Comparison of ENCODE assay signal across 8 mouse cellular contexts in the genomic region with DNA sequence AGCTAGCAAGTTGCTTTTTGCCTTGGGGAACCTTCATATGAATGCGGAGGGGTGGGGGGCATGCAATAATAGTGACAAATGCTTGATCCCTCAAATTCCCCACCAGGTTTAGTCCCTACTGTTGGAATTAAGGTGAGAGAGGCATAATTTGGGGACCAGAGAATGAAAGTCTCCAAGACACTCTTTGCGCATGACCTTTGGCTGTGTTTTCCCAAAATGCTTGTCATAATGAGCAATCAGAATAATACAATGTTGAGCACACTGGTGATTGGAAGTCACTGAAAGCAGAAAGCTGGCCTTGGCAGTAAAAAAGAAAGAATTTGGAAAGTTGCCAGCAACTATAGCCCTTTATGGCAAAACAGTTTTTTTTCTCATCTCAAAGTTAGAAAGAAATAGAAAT. TPM values are rescaled to one million over a fixed set of nuclear protein-coding genes. Genes with fewer than 3 reads are reported as not detected.
DNase-seq lines count a peak whose midpoint lies in the region; ATAC-seq and TF ChIP-seq lines count a peak whose summit lies in the region.
"Had no signal": no experiment of that assay in that cellular context is flagged by ENCODE, and none has a peak within 500 bp of the region (broad histone marks: within the 10 kb centered on the region; RNA-seq: fewer than 3 reads in every experiment).

No protein-coding gene starts in this region.

- 75% methylated on average over 2 of the region's 2 CpGs for WGBS in lung, embryonic 15.5 days
- WGBS in forebrain, embryonic 12.5 days, result 63% methylated on average over 2 of the region's 2 CpGs
- whole genome bisulfite sequencing in limb, embryonic 14.5 days, result 57% methylated on average over 2 of the region's 2 CpGs
- 72% methylated on average over 2 of the region's 2 CpGs for WGBS in stomach, postnatal 0 days

- no peak for DNase-seq in lung, postnatal 4 days
- peak; percentile 36 for DNase-seq in limb, embryonic 14.5 days (ENCODE audit: low spot score)
- no peak for DNase-seq in stomach, postnatal 0 days (ENCODE audit: low spot score)
- DNase-seq in left cerebral cortex, adult 11 months (ENCODE audit: low spot score), result no peak

- H3K27ac ChIP-seq in lung, embryonic 15.5 days, result no peak overlapping the region
- no peak overlapping the region for H3K27ac ChIP-seq in forebrain, embryonic 12.5 days
- H3K27ac ChIP-seq in limb, embryonic 14.5 days (replicated peaks; ENCODE audit: low read depth, low read length), result no peak overlapping the region
- H3K27ac ChIP-seq in stomach, postnatal 0 days (replicated peaks), result no peak overlapping the region

- no peaks in the 10 kb centered on the region for H3K36me3 ChIP-seq in lung, embryonic 15.5 days
- no peaks in the 10 kb centered on the region for H3K36me3 ChIP-seq in forebrain, embryonic 12.5 days (replicated peaks)
- no peaks in the 10 kb centered on the region for H3K36me3 ChIP-seq in limb, embryonic 14.5 days (ENCODE audit: control insufficient read depth, insufficient read depth, low read length)
- H3K36me3 ChIP-seq in stomach, postnatal 0 days (ENCODE audit: control insufficient read depth, insufficient read depth, low read length), result no peaks in the 10 kb centered on the region

- H3K27me3 ChIP-seq in lung, embryonic 15.5 days, result peaks cover 26% of the 10 kb centered on the region
- no peaks in the 10 kb centered on the region; the same call in 1 of the 2 replicates for H3K27me3 ChIP-seq in forebrain, embryonic 12.5 days
- no peaks in the 10 kb centered on the region; the same call in 1 of the 2 replicates for H3K27me3 ChIP-seq in limb, embryonic 14.5 days (ENCODE audit: control insufficient read depth, insufficient read depth, low read length)
- no peaks in the 10 kb centered on the region; the same call in 1 of the 2 replicates for H3K27me3 ChIP-seq in stomach, postnatal 0 days (ENCODE audit: control insufficient read depth, insufficient read depth, low read length)

- no peak for TF ChIP-seq POLR2A in limb, embryonic 14.5 days (IDR thresholded peaks at IDR 0.05; ENCODE audit: borderline replicate concordance, extremely low read depth, insufficient read depth, insufficient read length)

- peak overlapping the region; percentile 97 for H3K4me2 ChIP-seq in lung, embryonic 15.5 days
- peak overlapping the region; percentile 92 for H3K4me2 ChIP-seq in forebrain, embryonic 12.5 days
- H3K4me2 ChIP-seq in limb, embryonic 14.5 days (replicated peaks; ENCODE audit: low read depth, low read length, severe bottlenecking), result peak overlapping the region; percentile 99; the same call in 1 of the 2 replicates
- H3K4me2 ChIP-seq in stomach, postnatal 0 days (replicated peaks; ENCODE audit: low read depth), result peak overlapping the region; percentile 88

- no peak for TF ChIP-seq CTCF in stomach, postnatal 0 days (IDR thresholded peaks at IDR 0.05; ENCODE audit: low read depth)

- peak overlapping the region; percentile 57 for H3K4me3 ChIP-seq in lung, embryonic 15.5 days
- peak overlapping the region; percentile 84 for H3K4me3 ChIP-seq in forebrain, embryonic 12.5 days (replicated peaks)
- peak overlapping the region; percentile 69 for H3K4me3 ChIP-seq in limb, embryonic 14.5 days (replicated peaks; ENCODE audit: low read length)
- H3K4me3 ChIP-seq in stomach, postnatal 0 days (ENCODE audit: low read depth, low read length), result peak overlapping the region; percentile 53; the same call in 1 of the 2 replicates

- 0 out of 2 replicates have a peak, but pooled peaks cover 10% of the 10 kb centered on the region for H3K4me1 ChIP-seq in lung, embryonic 15.5 days
- peaks cover 7% of the 10 kb centered on the region for H3K4me1 ChIP-seq in forebrain, embryonic 12.5 days
- H3K4me1 ChIP-seq in limb, embryonic 14.5 days (ENCODE audit: control insufficient read depth, insufficient read depth, low read length), result no peaks in the 10 kb centered on the region
- no peaks in the 10 kb centered on the region for H3K4me1 ChIP-seq in stomach, postnatal 0 days (replicated peaks; ENCODE audit: control insufficient read depth, insufficient read depth)

- H3K9me3 ChIP-seq in lung, embryonic 15.5 days, result no peaks in the 10 kb centered on the region
- no peaks in the 10 kb centered on the region for H3K9me3 ChIP-seq in forebrain, embryonic 12.5 days
- H3K9me3 ChIP-seq in limb, embryonic 14.5 days (ENCODE audit: control insufficient read depth, low read length), result no peaks in the 10 kb centered on the region
- no peaks in the 10 kb centered on the region for H3K9me3 ChIP-seq in stomach, postnatal 0 days (ENCODE audit: control insufficient read depth, low read length)

- no peak overlapping the region for H3K9ac ChIP-seq in lung, embryonic 15.5 days
- 0 out of 2 replicates have a peak overlapping the region, but pooled peaks have one; percentile 84 for H3K9ac ChIP-seq in forebrain, embryonic 12.5 days
- H3K9ac ChIP-seq in limb, embryonic 14.5 days (ENCODE audit: low read depth, low read length, severe bottlenecking), result no peak overlapping the region
- no peak overlapping the region for H3K9ac ChIP-seq in stomach, postnatal 0 days (ENCODE audit: low read length)

- ATAC-seq in lung, embryonic 15.5 days (ENCODE audit: borderline replicate concordance, extremely low read depth, low FRiP score, low TSS enrichment), result no peak
- no peak for ATAC-seq in forebrain, embryonic 12.5 days (ENCODE audit: low FRiP score)
- no peak for ATAC-seq in limb, embryonic 14.5 days (ENCODE audit: low FRiP score, low read depth)
- ATAC-seq in stomach, postnatal 0 days (ENCODE audit: low FRiP score, low TSS enrichment), result no peak
- ATAC-seq in erythroblast, adult 5-6 weeks (replicated peaks; ENCODE audit: low FRiP score, poor library complexity, severe bottlenecking), result no peak

- TF ChIP-seq EP300 in stomach, postnatal 0 days (optimal IDR thresholded peaks at IDR 0.05), result no peak

RNA-seq across cellular contexts. Expression of a gene that starts 1.0 kb away (rescaled TPM):
- polyA plus RNA-seq in lung, embryonic 15.5 days (2015; fragmentation: Nextera tagmentation; extraction: Ambion mirVana), result 0.69 and 0.77 TPM in 2 replicates
- polyA plus RNA-seq in forebrain, embryonic 12.5 days (2016; fragmentation: Nextera tagmentation; extraction: Ambion mirVana), result 11.5 and 13.4 TPM in 2 replicates
- polyA plus RNA-seq in limb, embryonic 14.5 days (2012; rRNA removed), result 6.4 and 7.9 TPM in 2 replicates
- polyA plus RNA-seq in limb, embryonic 14.5 days (2014; fragmentation: Nextera tagmentation; extraction: Ambion mirVana), result 4.3 and 5.2 TPM in 2 replicates
- polyA plus RNA-seq in stomach, postnatal 0 days (2015; fragmentation: Nextera tagmentation; extraction: Ambion mirVana), result 2.6 and 3.1 TPM in 2 replicates
- not detected in 2 replicates for total RNA-seq in erythroblast, adult 5-6 weeks (2015; ENCODE audit: low replicate concordance)
- not detected in 2 replicates for total RNA-seq in erythroblast, adult 5-6 weeks (2017; ENCODE audit: low replicate concordance)
- total RNA-seq: common myeloid progenitor, adult 5-6 weeks had no signal
